Mouse (Mus musculus) lung, adult 2 months (tissue): ENCODE data around the gene Ptpre. TPM values are rescaled to one million over a fixed set of nuclear protein-coding genes. Genes with fewer than 3 reads are reported as not detected.

Experiments
- DNase-seq: peaks from one replicate; pipeline ENCODE4 v3.0.0; 2022
- H3K4me1 ChIP-seq: fragments of 200-500 bp; 2 replicates; pipeline ENCODE4 v1.6.1; 2011; ENCODE audit warnings: low read length; ENCODE audit not compliant: control insufficient read depth, insufficient read depth
- H3K4me3 ChIP-seq: fragments of 200-500 bp; replicated peaks from 2 replicates; pipeline ENCODE3; 2011; ENCODE audit warnings: low read depth, mild to moderate bottlenecking, control low read depth, low read length; ENCODE audit errors: extremely low read depth
- CTCF ChIP-seq: fragments of 200-500 bp; IDR thresholded peaks from 2 replicates; pipeline ENCODE4 v1.5.1; 2011; ENCODE audit warnings: mild to moderate bottlenecking, low read length, control low read depth; ENCODE audit not compliant: insufficient read depth
- POLR2A ChIP-seq: fragments of 200-500 bp; IDR thresholded peaks from 2 replicates; pipeline ENCODE4 v1.6.1; 2011; ENCODE audit warnings: low read depth, mild to moderate bottlenecking, control low read depth, low read length, borderline replicate concordance; ENCODE audit errors: extremely low read depth
- WGBS: fragments of 180-500 bp; shearing (Covaris S2); methylation state at CpG from one replicate; pipeline ENCODE4 v1.1.7; 2018; 5-methylcytosine and 5-hydroxymethylcytosine counted together
- polyA plus RNA-seq: library from polyadenylated mRNA; depleted of rRNA; stranded (reverse); fragments of >200 nt; gene quantifications from 2 replicates; pipeline ENCODE4 v1.2.3, GENCODE M21; 2012

Ptpre gene
- polyA plus RNA-seq, 1 experiment: 21.4 TPM

DNA sequence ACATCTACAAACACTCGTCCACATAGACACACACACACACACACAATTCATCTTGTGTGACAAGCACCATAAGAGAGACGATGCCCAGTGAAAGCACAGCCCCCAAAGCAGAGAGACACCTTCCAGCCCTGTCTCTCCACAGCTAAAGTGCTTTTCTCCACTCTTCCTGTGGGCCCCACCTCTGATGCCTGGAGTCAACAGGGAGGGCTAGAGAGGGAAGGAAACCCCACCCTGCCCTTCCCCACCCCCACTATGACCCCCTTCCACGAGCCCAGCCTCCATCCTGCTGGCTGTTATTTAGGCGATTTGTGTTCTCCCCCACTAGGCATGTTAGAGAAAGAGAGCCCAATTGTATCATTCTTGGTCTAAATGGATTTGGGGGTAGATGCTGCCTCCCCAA lies 49.1 kb downstream of the Ptpre start:
- no peak for DNase-seq
- 26% methylated on average over 4 of the region's 4 CpGs for WGBS
- TF ChIP-seq POLR2A (no peak), CTCF (no peak)
- Histone ChIP-seq H3K4me3 (no peak overlapping the region), H3K4me1 (no peaks in the 10 kb centered on the region; the same call in 1 of the 2 replicates)

DNA sequence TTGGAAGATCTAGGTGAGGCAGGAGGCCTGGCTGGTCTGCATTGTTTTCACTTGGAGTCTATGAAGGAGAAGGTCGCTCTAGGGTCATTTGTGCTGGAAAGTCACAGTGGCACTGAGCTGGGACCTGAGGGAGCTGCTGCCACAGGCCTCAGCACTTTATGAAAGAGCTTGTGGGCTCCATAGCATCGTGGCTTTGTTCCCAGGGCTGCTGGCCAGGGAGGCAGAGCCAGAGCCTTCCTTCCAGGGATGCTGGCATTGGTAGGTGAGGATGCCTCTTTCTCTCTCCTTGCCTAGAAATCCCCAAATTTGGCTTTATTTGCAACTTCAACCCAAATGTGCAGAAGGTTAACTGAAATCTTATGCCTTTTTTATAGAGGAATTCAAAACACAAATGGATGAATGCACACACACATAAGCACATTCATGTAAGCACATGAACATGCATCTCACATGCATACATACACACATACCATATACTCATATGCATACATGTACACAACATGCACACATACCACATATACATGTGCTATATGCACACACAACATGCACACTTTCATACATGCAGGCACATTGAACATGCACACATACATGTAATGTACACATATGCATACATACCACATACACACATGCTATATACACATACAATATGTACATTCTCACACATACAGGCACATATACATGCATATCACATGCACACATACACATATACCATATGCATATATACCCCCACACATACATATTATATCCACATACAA lies 50.7 kb downstream of the Ptpre start:
- WGBS: 59% methylated on average over 2 of the region's 2 CpGs
- TF ChIP-seq CTCF: no peak
- DNase-seq: no peak
- Histone ChIP-seq H3K4me1 (no peaks in the 10 kb centered on the region; the same call in 1 of the 2 replicates), H3K4me3 (no peak overlapping the region)

DNA sequence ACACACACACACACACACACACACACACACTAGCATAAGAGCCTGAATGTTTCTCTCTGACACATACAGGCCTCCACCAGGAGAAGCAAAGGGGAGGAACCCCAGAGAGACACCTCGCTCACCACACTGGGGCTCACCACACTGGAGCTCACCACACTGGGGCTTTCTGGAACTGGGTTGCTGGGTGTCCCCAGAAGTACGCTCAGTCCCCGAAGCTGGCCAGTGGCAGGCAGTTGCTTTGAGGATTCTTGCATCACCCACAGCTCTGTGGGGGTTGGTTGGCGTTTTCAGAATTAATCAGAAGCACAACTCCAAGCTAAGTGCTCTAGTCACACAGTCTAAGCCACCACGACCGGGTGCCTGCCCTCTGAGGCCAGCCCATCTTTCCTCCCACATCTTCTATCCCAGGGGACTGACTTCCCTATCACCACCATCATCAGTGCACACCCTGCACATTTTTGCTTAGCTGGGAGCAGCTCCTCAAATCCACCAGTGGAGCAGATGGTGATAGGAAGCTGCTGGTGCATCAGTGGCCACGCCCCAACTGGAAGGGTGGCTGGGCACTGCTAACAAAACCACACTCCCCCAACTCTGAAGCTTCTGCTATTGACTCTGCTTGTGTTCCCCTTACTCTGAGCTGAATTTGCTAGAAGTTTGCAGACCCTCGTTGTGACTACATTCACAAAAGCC lies 51.5 kb downstream of the Ptpre start:
- no peak for TF ChIP-seq POLR2A
- no peak overlapping the region for H3K4me3 ChIP-seq
- no peak for DNase-seq
- WGBS: 67% methylated on average over 8 of the region's 8 CpGs
- no peaks in the 10 kb centered on the region; the same call in 1 of the 2 replicates for H3K4me1 ChIP-seq

DNA sequence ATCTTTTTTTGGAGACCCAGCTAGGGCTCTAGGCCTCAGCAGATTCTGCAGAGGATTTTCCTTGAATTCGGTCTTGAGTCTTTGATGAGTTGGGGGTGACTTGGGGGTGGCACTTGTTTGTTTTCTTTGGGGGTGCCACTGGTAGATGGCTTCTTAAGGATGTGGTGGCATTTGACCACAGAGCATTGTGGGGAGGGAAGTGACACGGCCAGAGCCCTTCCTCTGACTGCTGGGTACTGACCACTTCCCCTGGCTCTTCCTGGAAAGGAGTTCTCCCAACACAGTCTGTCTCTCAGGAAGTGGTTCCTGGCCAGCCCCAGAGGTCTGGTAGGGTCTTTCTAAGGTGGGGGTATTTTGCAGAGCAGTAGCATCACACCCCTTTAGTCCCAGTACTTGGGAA lies 54.2 kb downstream of the Ptpre start:
- TF ChIP-seq POLR2A (no peak), CTCF (no peak)
- H3K4me3 ChIP-seq: no peak overlapping the region
- H3K4me1 ChIP-seq: peaks cover 5% of the 10 kb centered on the region
- WGBS: 58% methylated on average over 2 of the region's 2 CpGs
- no peak for DNase-seq

DNA sequence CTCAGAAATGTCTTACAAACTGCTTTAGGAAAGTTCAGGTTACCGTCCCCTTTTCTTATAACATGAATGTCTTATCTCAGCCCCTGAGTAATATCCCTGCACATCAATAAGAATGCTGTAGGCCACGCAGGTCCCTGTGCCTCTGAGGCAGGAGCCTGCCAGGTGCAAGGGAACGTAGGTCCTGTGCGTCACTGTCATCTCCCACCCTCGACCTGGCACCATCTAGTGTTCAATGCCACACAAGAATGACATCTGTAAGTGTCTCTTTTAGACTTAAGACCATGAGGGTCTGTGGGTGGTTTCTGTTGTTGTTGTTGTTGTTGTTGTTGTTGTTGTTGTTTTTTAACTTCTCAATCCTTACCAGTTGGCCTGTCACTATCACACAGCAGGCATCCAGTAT lies 56.0 kb downstream of the Ptpre start:
- 77% methylated on average over 5 of the region's 5 CpGs for WGBS
- no peak for DNase-seq
- Histone ChIP-seq H3K4me1 (peaks cover 10% of the 10 kb centered on the region), H3K4me3 (no peak overlapping the region)
- TF ChIP-seq POLR2A (no peak), CTCF (no peak)

DNA sequence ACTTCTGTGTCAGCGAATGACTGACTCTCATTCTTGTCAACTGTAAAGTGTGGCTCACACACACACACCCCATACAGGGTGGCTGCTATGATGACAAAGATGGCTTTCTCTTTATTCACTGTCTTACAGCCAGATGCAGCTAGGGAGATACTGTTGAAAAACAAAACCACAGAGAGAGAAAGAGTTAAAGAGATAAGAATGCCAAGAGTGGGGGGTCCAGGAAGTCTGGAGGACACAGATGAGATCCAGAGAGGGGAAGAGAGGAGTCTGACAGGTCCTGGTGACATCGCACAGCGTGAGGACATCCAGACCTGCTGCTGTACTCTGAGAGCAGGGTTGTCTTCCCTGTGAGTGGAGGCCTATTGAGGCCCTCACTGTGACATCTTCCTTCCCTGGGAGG lies 56.5 kb downstream of the Ptpre start:
- Histone ChIP-seq H3K4me1 (peaks cover 15% of the 10 kb centered on the region), H3K4me3 (no peak overlapping the region)
- TF ChIP-seq CTCF: no peak
- TF ChIP-seq POLR2A: no peak
- DNase-seq: no peak
- 73% methylated on average over 3 of the region's 3 CpGs for WGBS

DNA sequence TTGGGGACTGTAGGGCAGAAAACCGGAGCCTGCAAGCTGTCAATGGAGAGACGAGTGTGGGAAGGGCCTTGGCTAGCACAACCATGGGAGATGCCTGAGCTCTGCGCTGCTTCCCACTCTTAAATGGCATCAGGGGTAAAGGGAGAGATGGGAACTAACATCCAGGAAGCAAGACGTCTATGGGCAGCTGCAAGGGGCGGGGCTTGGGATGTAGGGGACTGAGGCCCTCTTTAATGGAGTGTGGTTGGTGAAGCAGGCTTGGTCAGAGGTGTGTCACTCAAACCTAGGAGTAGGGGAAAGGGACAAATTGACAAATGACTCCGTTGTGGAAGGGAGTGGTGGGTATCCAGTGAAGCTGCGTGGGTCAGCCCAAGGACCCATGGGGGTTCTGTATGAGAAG lies 57.4 kb downstream of the Ptpre start:
- no peak for DNase-seq
- WGBS: 66% methylated on average over 7 of the region's 7 CpGs
- no peak overlapping the region for H3K4me3 ChIP-seq

DNA sequence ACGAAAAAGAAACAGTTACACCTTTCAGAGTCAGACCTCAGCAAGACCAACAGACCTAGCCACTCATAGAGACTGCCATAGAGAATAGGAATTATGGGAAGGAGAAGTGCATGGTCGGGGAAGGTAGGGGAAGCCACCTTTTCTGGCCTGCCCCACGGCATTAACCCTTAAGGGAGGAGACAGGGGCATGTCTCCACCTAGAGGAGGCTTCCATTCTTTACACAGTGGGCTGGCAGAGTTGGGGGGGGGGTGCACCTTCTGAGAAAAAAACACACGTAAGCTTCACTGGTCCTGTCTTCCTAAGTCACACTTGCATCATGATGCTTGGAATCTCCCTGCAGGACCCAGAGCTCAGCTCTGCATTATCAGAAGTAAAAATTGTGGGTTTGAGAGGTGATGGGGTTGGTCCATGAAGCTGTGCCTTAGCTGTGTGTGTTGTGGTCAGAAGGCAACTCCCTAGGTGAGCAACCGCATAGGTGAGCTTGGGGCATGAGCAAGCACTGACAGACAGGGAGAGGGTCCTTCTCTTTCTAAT lies 58.4 kb downstream of the Ptpre start:
- no peak for TF ChIP-seq POLR2A
- no peak for TF ChIP-seq CTCF
- no peak overlapping the region for H3K4me3 ChIP-seq
- no peak for DNase-seq
- H3K4me1 ChIP-seq: peaks cover 15% of the 10 kb centered on the region
- 47% methylated on average over 5 of the region's 5 CpGs for WGBS

More for the DNA sequence above, 57.4 kb downstream of the Ptpre start:
- peaks cover 15% of the 10 kb centered on the region for H3K4me1 ChIP-seq
- no peak for TF ChIP-seq POLR2A
- TF ChIP-seq CTCF: no peak

DNA sequence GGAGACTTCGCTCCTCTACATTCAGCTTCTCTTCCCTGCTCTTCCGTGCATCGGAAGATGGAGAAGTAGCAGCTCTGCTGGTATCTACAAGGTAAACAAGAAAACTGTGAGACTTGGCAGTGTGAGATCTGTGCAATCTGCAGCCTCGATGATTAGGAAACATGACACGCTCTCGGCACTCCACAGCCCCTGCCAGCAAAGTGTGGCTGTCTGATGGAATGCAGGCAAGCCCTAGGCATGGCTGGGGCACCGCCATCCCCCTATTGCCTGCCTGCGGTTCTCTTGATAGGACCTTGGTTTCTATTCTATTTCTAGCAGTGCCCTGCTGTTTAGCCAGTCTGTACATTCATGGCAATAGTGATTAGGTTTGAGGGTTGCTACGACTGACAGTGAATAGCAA lies 59.7 kb downstream of the Ptpre start:
- Histone ChIP-seq H3K4me1 (peaks cover 15% of the 10 kb centered on the region), H3K4me3 (no peak overlapping the region)
- TF ChIP-seq POLR2A (no peak), CTCF (no peak)
- WGBS: 43% methylated on average over 9 of the region's 9 CpGs
- DNase-seq: no peak
